Mouse (Mus musculus) heart, embryonic 12.5 days (tissue): ENCODE data around the gene Nkg7. TPM values are rescaled to one million over a fixed set of nuclear protein-coding genes. Genes with fewer than 3 reads are reported as not detected.
"Not testable (repeated sequence)": the region's sequence is repeated elsewhere in the genome, so short reads cannot be mapped to it uniquely, and the experiment has no call there.

Experiments
- ATAC-seq: fragments of 200-750 bp; cut with Nextera tagmentation; 2 replicates; pipeline ENCODE4 v1.8.0; 2017; ENCODE audit warnings: moderate TSS enrichment, moderate library complexity; ENCODE audit not compliant: insufficient number of reproducible peaks, low FRiP score
- H3K27ac ChIP-seq: fragments of 300-500 bp; sonication (generic); 2 replicates; pipeline ENCODE4 v1.5.1; 2016; ENCODE audit warnings: mild to moderate bottlenecking, moderate library complexity; ENCODE audit not compliant: poor library complexity, severe bottlenecking
- H3K27me3 ChIP-seq: fragments of 300-500 bp; sonication (generic); replicated peaks from 2 replicates; pipeline ENCODE4 v1.6.1; 2016; ENCODE audit warnings: mild to moderate bottlenecking, moderate library complexity
- H3K36me3 ChIP-seq: fragments of 300-500 bp; sonication (generic); 2 replicates; pipeline ENCODE4 v1.6.1; 2016; ENCODE audit warnings: mild to moderate bottlenecking, moderate library complexity
- H3K4me1 ChIP-seq: fragments of 300-500 bp; sonication (generic); replicated peaks from 2 replicates; pipeline ENCODE4 v1.6.1; 2016; ENCODE audit warnings: mild to moderate bottlenecking
- H3K4me2 ChIP-seq: fragments of 300-500 bp; sonication (generic); 2 replicates; pipeline ENCODE4 v1.6.1; 2016; ENCODE audit warnings: mild to moderate bottlenecking, moderate library complexity
- H3K4me3 ChIP-seq: fragments of 300-500 bp; sonication (generic); 2 replicates; pipeline ENCODE4 v1.5.1; 2016; ENCODE audit warnings: mild to moderate bottlenecking
- H3K9ac ChIP-seq: fragments of 300-500 bp; sonication (generic); 2 replicates; pipeline ENCODE4 v1.6.1; 2016; ENCODE audit warnings: mild to moderate bottlenecking, moderate library complexity
- H3K9me3 ChIP-seq: fragments of 300-500 bp; sonication (generic); replicated peaks from 2 replicates; pipeline ENCODE4 v1.6.1; 2016; ENCODE audit warnings: mild to moderate bottlenecking, moderate library complexity
- WGBS: fragments of 180-500 bp; shearing (Covaris S2); methylation state at CpG from one replicate; pipeline ENCODE4 v1.1.7; 2016; 5-methylcytosine and 5-hydroxymethylcytosine counted together
- polyA plus RNA-seq: library from polyadenylated mRNA; unstranded; fragments of >200 nt; fragmentation: Nextera tagmentation; extraction: Ambion mirVana; gene quantifications from 2 replicates; pipeline ENCODE4 v1.2.1, GENCODE M21; 2016

The Nkg7 gene
- polyA plus RNA-seq, result 0.27 TPM in 1 of 2 replicates, not detected in the other

DNA sequence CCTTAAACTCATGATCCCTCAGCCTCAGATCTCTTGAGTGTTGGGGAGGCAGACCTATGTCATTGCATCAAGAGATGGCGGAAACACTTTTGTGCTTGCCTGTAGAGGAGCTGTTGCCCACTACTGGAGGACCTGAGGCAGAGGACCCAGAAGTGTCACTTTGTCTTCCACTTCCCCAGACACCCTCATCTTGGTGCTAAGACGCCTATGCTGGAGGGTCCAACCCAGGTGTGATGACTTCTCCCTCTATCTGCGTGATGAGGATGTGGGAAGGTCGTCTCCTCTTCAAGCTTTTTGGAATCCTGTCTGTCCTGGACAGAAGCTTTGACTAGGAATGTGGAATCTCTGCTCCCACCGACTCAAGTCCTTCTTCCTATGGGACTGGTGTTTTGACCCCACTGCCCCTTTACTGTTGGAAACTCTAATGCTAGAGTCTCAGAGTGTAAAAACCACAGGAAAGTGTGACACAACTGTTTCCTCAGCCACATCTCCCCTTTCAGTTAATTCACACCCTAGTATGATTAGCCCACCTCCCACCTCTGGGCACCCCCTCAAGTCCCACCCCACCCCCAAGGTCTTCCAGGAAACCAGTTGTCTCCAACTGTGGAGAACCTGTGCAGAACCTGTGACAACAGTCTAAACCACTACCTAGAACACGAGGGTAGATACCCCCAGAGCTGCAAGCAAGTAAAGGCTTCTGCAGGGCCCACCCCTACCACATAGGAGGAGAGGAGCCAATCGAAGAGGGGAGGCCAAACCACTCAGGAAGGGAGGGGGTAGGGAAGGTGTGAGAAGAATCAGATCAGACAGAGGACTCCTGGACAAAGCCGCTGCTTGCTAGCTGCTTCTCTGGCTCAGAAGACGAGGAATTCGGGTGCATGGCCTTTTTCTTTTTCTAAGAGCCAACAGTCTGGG is at the start of gene Nkg7:
Nkg7 (plus strand) TSS at position 733 of the 915 bp plus-strand sequence.
- no peak for ATAC-seq
- no peak within 1 kb of the TSS for H3K4me2 ChIP-seq

DNA sequence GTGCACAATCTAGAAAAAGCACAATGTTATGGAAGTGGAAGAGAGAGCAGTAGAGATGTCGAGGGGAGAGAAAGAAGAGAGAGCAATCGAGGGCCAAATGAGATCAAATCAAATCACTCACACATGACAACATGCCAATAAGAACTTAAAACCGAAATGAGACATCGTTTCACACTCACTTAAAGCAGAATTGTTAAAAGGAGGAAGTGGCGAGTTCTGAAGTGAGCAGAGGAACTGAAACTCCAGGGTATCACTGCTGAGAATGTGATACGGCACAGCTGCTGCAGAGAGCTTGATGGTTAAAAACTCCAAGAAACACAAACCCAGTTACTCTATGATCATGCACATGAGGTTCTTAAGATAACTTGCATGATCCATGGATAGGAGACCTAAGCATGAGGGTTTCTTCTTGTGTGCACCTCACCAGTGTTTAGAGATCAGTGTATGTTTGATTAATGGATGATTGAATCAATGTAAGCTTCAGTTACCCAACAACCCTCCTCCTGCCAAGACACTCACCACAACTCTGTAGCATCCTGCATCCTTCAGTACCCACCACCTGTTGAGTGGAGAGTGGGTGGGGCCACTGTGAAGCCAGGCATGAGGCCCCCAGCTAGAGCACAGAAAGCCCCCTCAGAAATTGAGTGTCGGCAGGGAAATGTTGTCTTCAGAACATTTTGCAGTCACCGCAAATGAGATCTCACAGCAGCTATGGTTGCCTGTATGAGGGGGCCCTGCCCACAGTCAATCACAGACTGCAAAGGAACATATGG is 44.3 kb upstream of the Nkg7 start:
- Histone ChIP-seq H3K27me3 (no peaks in the 10 kb centered on the region), H3K36me3 (no peaks in the 10 kb centered on the region), H3K4me2 (no peak overlapping the region), H3K9me3 (no peaks in the 10 kb centered on the region), H3K4me3 (no peak overlapping the region), H3K9ac (no peak overlapping the region), H3K4me1 (no peaks in the 10 kb centered on the region), H3K27ac (no peak overlapping the region)
- no peak for ATAC-seq
- 74% methylated on average over 8 of the region's 8 CpGs for WGBS

More for the DNA sequence above, at the start of gene Nkg7:
- Histone ChIP-seq H3K27me3 (no peaks in the 10 kb centered on the region; the same call in 1 of the 2 replicates), H3K27ac (no peak within 1 kb of the TSS), H3K4me3 (no peak within 1 kb of the TSS), H3K9me3 (no peaks in the 10 kb centered on the region), H3K36me3 (no peaks in the 10 kb centered on the region), H3K4me1 (no peaks in the 10 kb centered on the region), H3K9ac (no peak within 1 kb of the TSS)
- 63% methylated on average over 10 of the region's 10 CpGs for WGBS

DNA sequence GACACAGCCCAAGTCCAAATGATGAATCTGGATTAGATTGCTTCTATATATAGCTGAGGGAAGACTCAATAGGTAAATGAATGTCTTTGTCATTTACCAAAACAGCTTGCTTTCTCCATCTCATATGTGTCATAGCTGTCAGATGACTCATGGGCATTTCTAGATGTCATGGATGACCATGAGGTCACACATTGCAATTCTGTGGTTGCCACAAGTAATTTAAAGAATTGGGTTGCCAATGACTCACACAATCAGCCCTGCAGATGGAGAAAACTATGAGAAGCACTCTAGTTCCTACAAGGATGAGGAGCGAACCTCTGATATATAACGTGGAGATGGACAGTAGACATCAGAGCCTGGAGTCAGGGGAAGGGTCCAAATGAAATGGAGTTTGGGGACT is 37.4 kb upstream of the Nkg7 start:
- no peak for ATAC-seq
- Histone ChIP-seq H3K4me2 (no peak overlapping the region), H3K4me3 (no peak overlapping the region), H3K27ac (no peak overlapping the region), H3K27me3 (no peaks in the 10 kb centered on the region), H3K9ac (no peak overlapping the region), H3K9me3 (no peaks in the 10 kb centered on the region), H3K36me3 (no peaks in the 10 kb centered on the region), H3K4me1 (no peaks in the 10 kb centered on the region)
- 76% methylated on average over 2 of the region's 2 CpGs for WGBS

DNA sequence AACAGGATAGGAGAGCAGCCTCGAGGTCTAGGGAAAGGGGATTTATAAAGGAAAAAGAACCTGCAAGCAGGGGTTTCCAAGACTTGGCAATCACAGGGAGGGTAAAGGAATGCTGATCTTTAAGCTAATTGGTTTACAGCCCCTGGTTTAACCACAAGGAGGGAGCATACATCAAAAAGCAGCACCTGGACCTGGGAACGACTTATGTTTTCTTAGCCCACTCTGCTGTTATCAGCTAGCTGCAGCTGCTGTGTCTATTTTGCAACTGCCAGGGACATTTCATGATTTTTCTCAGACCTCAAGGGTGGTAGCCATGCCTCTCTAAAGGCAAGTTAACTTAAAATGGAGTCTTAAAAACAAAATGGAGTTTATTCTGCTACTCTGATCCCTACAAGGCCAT is 34.2 kb upstream of the Nkg7 start:
- Histone ChIP-seq H3K4me3 (no peak overlapping the region), H3K4me1 (no peaks in the 10 kb centered on the region), H3K4me2 (no peak overlapping the region), H3K27ac (no peak overlapping the region), H3K36me3 (no peaks in the 10 kb centered on the region), H3K9ac (no peak overlapping the region), H3K9me3 (no peaks in the 10 kb centered on the region), H3K27me3 (no peaks in the 10 kb centered on the region)
- no peak for ATAC-seq
- 32% methylated on average over 2 of the region's 2 CpGs for WGBS

DNA sequence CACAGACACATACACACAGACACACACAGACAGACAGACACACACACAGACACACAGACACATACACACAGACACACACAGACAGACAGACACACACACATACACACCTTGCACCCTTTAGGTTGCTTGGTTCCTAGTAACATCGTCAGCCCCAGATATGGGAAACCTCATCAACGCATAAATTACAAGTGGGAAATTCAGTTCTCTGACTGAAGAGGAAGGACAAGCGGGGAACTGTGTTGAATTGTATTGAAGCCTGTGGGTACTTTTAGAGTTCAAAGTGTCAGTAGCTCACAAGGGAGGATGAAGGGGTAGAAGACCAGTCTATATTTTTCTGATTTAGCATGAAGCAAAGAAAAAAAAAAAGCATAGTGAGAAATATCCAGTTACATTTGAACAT is 29.3 kb upstream of the Nkg7 start:
- Histone ChIP-seq H3K4me2 (no peak overlapping the region), H3K36me3 (no peaks in the 10 kb centered on the region), H3K4me1 (no peaks in the 10 kb centered on the region), H3K9me3 (no peaks in the 10 kb centered on the region), H3K4me3 (no peak overlapping the region), H3K27me3 (no peaks in the 10 kb centered on the region), H3K27ac (no peak overlapping the region), H3K9ac (no peak overlapping the region)
- ATAC-seq, result no peak
- WGBS, result 77% methylated on average over 3 of the region's 3 CpGs

DNA sequence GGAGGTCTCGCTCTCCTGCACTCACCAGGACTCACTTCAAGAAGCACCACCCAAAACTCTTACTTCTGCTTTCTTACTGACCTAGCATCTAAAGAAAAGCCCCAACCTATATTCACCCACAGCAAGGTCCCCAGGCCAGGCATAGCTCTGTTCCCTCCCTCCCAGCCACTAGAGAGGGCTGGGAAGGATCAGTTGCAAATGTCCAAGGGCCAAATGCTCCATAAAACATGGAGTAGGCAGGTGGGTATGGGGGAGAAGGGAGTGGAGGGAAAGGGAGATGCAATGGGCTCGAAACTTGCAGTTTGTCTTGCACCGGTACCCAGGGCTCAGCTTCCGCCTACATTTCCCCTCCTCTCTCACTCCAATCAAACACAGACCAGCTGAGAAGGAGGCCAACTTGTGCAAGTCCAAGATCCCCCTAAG is 28.7 kb upstream of the Nkg7 start, which contains the start of gene Siglecg:
Siglecg (plus strand) TSS at position 74 of the 423 bp plus-strand sequence.
- Histone ChIP-seq H3K9ac (no peak within 1 kb of the TSS), H3K4me1 (no peaks in the 10 kb centered on the region), H3K9me3 (no peaks in the 10 kb centered on the region), H3K4me2 (no peak within 1 kb of the TSS), H3K27me3 (no peaks in the 10 kb centered on the region), H3K36me3 (no peaks in the 10 kb centered on the region), H3K27ac (no peak within 1 kb of the TSS), H3K4me3 (no peak within 1 kb of the TSS)
- ATAC-seq, result no peak
- WGBS, result 70% methylated on average over 4 of the region's 4 CpGs

DNA sequence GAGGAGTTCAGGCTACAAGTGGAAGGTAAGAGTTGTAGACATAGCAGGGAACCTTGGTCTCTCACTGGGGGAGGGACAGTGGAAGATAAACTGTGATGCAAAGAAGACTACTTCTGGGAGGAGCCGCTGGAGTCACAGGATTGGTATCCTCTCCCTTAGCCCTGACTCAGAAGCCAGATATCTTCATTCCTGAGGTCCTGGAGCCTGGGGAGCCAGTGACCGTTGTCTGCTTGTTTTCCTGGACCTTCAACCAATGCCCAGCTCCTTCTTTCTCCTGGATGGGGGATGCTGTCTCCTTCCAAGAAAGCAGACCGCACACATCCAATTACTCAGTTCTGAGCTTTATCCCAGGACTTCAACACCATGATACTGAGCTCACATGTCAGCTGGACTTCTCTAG is 27.8 kb upstream of the Nkg7 start:
- no peaks in the 10 kb centered on the region for H3K4me1 ChIP-seq
- no peaks in the 10 kb centered on the region for H3K36me3 ChIP-seq
- no peak overlapping the region for H3K9ac ChIP-seq
- 55% methylated on average over 3 of the region's 3 CpGs for WGBS
- no peak for ATAC-seq
- H3K4me3 ChIP-seq, result no peak overlapping the region
- H3K27ac ChIP-seq, result no peak overlapping the region
- no peaks in the 10 kb centered on the region for H3K27me3 ChIP-seq
- H3K4me2 ChIP-seq, result no peak overlapping the region
- H3K9me3 ChIP-seq, result no peaks in the 10 kb centered on the region

DNA sequence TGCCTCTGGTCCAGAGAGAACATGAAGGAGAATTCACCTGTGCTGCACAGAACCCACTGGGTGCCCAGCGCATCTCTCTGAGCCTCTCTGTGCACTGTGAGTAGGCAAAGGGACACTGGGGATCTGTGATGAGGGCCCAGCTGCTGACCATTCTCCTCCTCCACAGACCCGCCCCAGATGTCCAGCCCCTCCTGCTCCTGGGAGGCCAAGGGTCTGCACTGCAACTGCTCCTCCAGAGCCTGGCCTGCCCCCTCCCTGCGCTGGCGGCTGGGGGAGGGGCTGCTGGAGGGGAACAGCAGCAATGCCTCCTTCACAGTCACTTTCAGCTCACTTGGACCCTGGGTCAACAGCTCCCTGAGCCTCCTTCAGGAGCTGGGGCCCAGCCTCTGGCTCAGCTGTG is 25.1 kb upstream of the Nkg7 start:
- not testable (repeated sequence) for H3K4me3 ChIP-seq, H3K9me3 ChIP-seq, H3K9ac ChIP-seq, ATAC-seq, H3K27me3 ChIP-seq, H3K36me3 ChIP-seq, H3K4me1 ChIP-seq, H3K4me2 ChIP-seq, H3K27ac ChIP-seq
- WGBS, result 38% methylated on average over 4 of the region's 4 CpGs

DNA sequence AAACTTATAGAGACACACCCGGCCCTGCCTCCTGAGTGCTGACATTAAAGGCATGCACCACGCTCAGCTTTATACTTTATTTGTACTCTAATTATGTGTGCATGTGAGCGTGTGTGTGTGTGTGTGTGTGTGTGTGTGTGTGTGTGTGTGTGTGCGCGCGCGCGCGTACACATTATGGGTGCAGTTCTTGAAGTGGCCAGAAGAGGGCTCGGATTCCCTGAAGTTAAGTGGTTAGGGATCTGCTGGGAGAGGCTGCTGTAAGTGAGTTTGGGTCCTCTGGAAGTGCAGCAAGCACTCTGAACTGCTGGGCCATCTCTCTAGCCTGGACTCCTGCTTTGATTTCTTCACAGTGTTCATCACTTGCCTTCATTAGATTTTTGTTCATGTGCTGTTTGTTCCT is 19.6 kb upstream of the Nkg7 start:
- ATAC-seq, result no peak
- WGBS, result 78% methylated on average over 10 of the region's 10 CpGs
- H3K9ac ChIP-seq, result no peak overlapping the region

DNA sequence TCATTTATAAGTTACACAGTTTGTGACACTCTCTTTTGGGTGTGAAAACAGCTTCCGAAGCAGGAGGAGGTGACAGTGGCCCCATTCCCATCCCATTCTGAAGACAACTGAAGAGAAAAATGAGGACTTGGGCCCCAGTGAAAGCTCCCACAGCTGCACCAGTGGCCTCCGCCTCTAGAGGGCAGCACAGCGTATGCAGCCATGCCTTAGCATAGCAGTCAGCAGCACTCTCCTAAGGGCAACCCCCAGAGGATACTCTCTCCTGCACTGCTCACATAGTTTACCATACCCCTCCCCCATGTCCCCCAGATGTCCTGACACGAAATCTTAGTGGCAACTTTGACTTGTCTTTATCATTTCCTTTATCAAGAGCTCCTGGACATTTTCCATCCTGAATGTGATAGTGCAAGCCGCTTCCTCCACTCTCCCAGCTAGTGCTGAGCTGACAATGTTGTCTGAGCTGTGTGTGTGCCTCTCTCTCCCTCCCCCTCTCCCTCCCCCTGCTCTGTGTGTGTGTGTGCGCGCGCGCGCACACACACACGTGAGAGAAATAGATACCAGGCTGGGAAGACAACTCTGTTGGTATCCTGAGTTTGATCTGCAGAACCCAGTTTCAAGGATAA is 13.8 kb upstream of the Nkg7 start:
- Histone ChIP-seq H3K36me3 (no peaks in the 10 kb centered on the region), H3K9ac (no peak overlapping the region), H3K27me3 (no peaks in the 10 kb centered on the region), H3K27ac (no peak overlapping the region), H3K9me3 (0 out of 2 replicates have a peak, but pooled peaks cover under 1% of the 10 kb centered on the region), H3K4me3 (no peak overlapping the region), H3K4me2 (peak overlapping the region; percentile 34), H3K4me1 (no peaks in the 10 kb centered on the region)
- WGBS, result 9% methylated on average over 11 of the region's 11 CpGs
- peak; percentile 89 for ATAC-seq

More for the DNA sequence above, 19.6 kb upstream of the Nkg7 start:
- no peaks in the 10 kb centered on the region for H3K36me3 ChIP-seq
- peaks cover 10% of the 10 kb centered on the region for H3K9me3 ChIP-seq
- no peak overlapping the region for H3K27ac ChIP-seq
- H3K27me3 ChIP-seq, result no peaks in the 10 kb centered on the region
- H3K4me1 ChIP-seq, result no peaks in the 10 kb centered on the region
- no peak overlapping the region for H3K4me2 ChIP-seq
- H3K4me3 ChIP-seq, result no peak overlapping the region
